Mouse (Mus musculus): ENCODE measurements around the gene Entpd1. TPM values are rescaled to one million over a fixed set of nuclear protein-coding genes. Genes with fewer than 3 reads are reported as not detected.

Gene Entpd1
- polyA plus RNA-seq, 1 experiment from 2014 or later: 5.7 TPM

GRCm38 (mm10) chr19:40658281-40658680, 46.1 kb downstream of the Entpd1 start:
- TF ChIP-seq EP300 (IDR thresholded peaks at IDR 0.05; ENCODE audit: low read depth) (no peak), CTCF (IDR thresholded peaks at IDR 0.05; ENCODE audit: low read depth) (no peak)
- Histone ChIP-seq H3K4me1 (ENCODE audit: insufficient read depth) (peaks cover 19% of the 10 kb centered on the region), H3K9ac (replicated peaks) (no peak overlapping the region), H3K4me3 (ENCODE audit: low read depth, low read length) (no peak overlapping the region), H3K36me3 (replicated peaks; ENCODE audit: insufficient read depth, low read length) (no peaks in the 10 kb centered on the region), H3K27ac (ENCODE audit: low read depth) (no peak overlapping the region), H3K9me3 (ENCODE audit: low read length) (no peaks in the 10 kb centered on the region), H3K4me2 (ENCODE audit: low read depth, low read length) (no peak overlapping the region), H3K27me3 (ENCODE audit: insufficient read depth, low read length) (0 out of 2 replicates have a peak, but pooled peaks cover 2% of the 10 kb centered on the region)
- no peak for ATAC-seq
- no peak for DNase-seq
- WGBS (ENCODE audit: insufficient replicate concordance): 40% methylated on average over 6 of the region's 6 CpGs

GRCm38 (mm10) chr19:40658935-40659334, 46.8 kb downstream of the Entpd1 start:
- 0 out of 2 replicates have a peak, but pooled peaks cover 2% of the 10 kb centered on the region for H3K27me3 ChIP-seq (ENCODE audit: insufficient read depth, low read length)
- no peaks in the 10 kb centered on the region for H3K9me3 ChIP-seq (ENCODE audit: low read length)
- peak overlapping the region; percentile 72 for H3K4me2 ChIP-seq (ENCODE audit: low read depth, low read length)
- DNase-seq (no peak), ATAC-seq (no peak)
- H3K9ac ChIP-seq (replicated peaks): no peak overlapping the region
- H3K36me3 ChIP-seq (replicated peaks; ENCODE audit: insufficient read depth, low read length): no peaks in the 10 kb centered on the region
- H3K27ac ChIP-seq (ENCODE audit: low read depth): peak overlapping the region; percentile 29
- WGBS (ENCODE audit: insufficient replicate concordance): 52% methylated on average over 5 of the region's 5 CpGs
- H3K4me3 ChIP-seq (ENCODE audit: low read depth, low read length): no peak overlapping the region
- no peak for TF ChIP-seq EP300 (IDR thresholded peaks at IDR 0.05; ENCODE audit: low read depth)
- no peak for TF ChIP-seq CTCF (IDR thresholded peaks at IDR 0.05; ENCODE audit: low read depth)
- H3K4me1 ChIP-seq (ENCODE audit: insufficient read depth): peaks cover 19% of the 10 kb centered on the region

GRCm38 (mm10) chr19:40659651-40660478, 47.7 kb downstream of the Entpd1 start:
- Histone ChIP-seq H3K4me2 (ENCODE audit: low read depth, low read length) (peak overlapping the region; percentile 72), H3K9me3 (ENCODE audit: low read length) (no peaks in the 10 kb centered on the region), H3K27ac (ENCODE audit: low read depth) (peak overlapping the region; percentile 78), H3K9ac (replicated peaks) (peak overlapping the region; percentile 63), H3K4me1 (ENCODE audit: insufficient read depth) (peaks cover 19% of the 10 kb centered on the region), H3K36me3 (replicated peaks; ENCODE audit: insufficient read depth, low read length) (no peaks in the 10 kb centered on the region), H3K4me3 (ENCODE audit: low read depth, low read length) (peak overlapping the region; percentile 48), H3K27me3 (ENCODE audit: insufficient read depth, low read length) (0 out of 2 replicates have a peak, but pooled peaks cover 2% of the 10 kb centered on the region)
- WGBS (ENCODE audit: insufficient replicate concordance): under 1% methylated on average over 16 of the region's 16 CpGs
- DNase-seq (no peak), ATAC-seq (peak; percentile 41)
- no peak for TF ChIP-seq EP300 (IDR thresholded peaks at IDR 0.05; ENCODE audit: low read depth)
- TF ChIP-seq CTCF (IDR thresholded peaks at IDR 0.05; ENCODE audit: low read depth): no peak

- 13% methylated on average over 9 of the region's 9 CpGs for WGBS (ENCODE audit: insufficient replicate concordance)
- Histone ChIP-seq H3K4me2 (ENCODE audit: low read depth, low read length) (peak overlapping the region; percentile 72), H3K9me3 (ENCODE audit: low read length) (no peaks in the 10 kb centered on the region), H3K27ac (ENCODE audit: low read depth) (peak overlapping the region; percentile 78), H3K27me3 (ENCODE audit: insufficient read depth, low read length) (0 out of 2 replicates have a peak, but pooled peaks cover 2% of the 10 kb centered on the region), H3K36me3 (replicated peaks; ENCODE audit: insufficient read depth, low read length) (no peaks in the 10 kb centered on the region), H3K9ac (replicated peaks) (peak overlapping the region; percentile 63), H3K4me3 (ENCODE audit: low read depth, low read length) (peak overlapping the region; percentile 48), H3K4me1 (ENCODE audit: insufficient read depth) (peaks cover 19% of the 10 kb centered on the region)
- no peak for TF ChIP-seq EP300 (IDR thresholded peaks at IDR 0.05; ENCODE audit: low read depth)
- TF ChIP-seq CTCF (IDR thresholded peaks at IDR 0.05; ENCODE audit: low read depth): no peak
- ATAC-seq (no peak), DNase-seq (no peak)
Observed at GRCm38 (mm10) chr19:40660510-40660909, 48.3 kb downstream of the Entpd1 start.

- H3K4me3 ChIP-seq (ENCODE audit: low read depth, low read length): peak overlapping the region; percentile 48
- 0 out of 2 replicates have a peak, but pooled peaks cover 2% of the 10 kb centered on the region for H3K27me3 ChIP-seq (ENCODE audit: insufficient read depth, low read length)
- ATAC-seq: peak; percentile 38; the same call in 1 of the 2 replicates
- 42% methylated on average over 2 of the region's 2 CpGs for WGBS (ENCODE audit: insufficient replicate concordance)
- DNase-seq: no peak
- TF ChIP-seq EP300 (IDR thresholded peaks at IDR 0.05; ENCODE audit: low read depth) (no peak), CTCF (IDR thresholded peaks at IDR 0.05; ENCODE audit: low read depth) (no peak)
- H3K27ac ChIP-seq (ENCODE audit: low read depth): peak overlapping the region; percentile 78
- peak overlapping the region; percentile 72 for H3K4me2 ChIP-seq (ENCODE audit: low read depth, low read length)
- H3K36me3 ChIP-seq (replicated peaks; ENCODE audit: insufficient read depth, low read length): no peaks in the 10 kb centered on the region
- no peaks in the 10 kb centered on the region for H3K9me3 ChIP-seq (ENCODE audit: low read length)
- peaks cover 19% of the 10 kb centered on the region for H3K4me1 ChIP-seq (ENCODE audit: insufficient read depth)
- H3K9ac ChIP-seq (replicated peaks): peak overlapping the region; percentile 63; the same call in 1 of the 2 replicates
Observed at GRCm38 (mm10) chr19:40661108-40661507, 48.9 kb downstream of the Entpd1 start.

GRCm38 (mm10) chr19:40661874-40662273, 49.7 kb downstream of the Entpd1 start:
- 0 out of 2 replicates have a peak, but pooled peaks cover 2% of the 10 kb centered on the region for H3K27me3 ChIP-seq (ENCODE audit: insufficient read depth, low read length)
- peak overlapping the region; percentile 72 for H3K4me2 ChIP-seq (ENCODE audit: low read depth, low read length)
- no peaks in the 10 kb centered on the region for H3K9me3 ChIP-seq (ENCODE audit: low read length)
- peak overlapping the region; percentile 48; the same call in 1 of the 2 replicates for H3K4me3 ChIP-seq (ENCODE audit: low read depth, low read length)
- ATAC-seq (no peak), DNase-seq (no peak)
- H3K9ac ChIP-seq (replicated peaks): no peak overlapping the region
- no peaks in the 10 kb centered on the region for H3K36me3 ChIP-seq (replicated peaks; ENCODE audit: insufficient read depth, low read length)
- no peak for TF ChIP-seq CTCF (IDR thresholded peaks at IDR 0.05; ENCODE audit: low read depth)
- no peak for TF ChIP-seq EP300 (IDR thresholded peaks at IDR 0.05; ENCODE audit: low read depth)
- peaks cover 19% of the 10 kb centered on the region for H3K4me1 ChIP-seq (ENCODE audit: insufficient read depth)
- H3K27ac ChIP-seq (ENCODE audit: low read depth): peak overlapping the region; percentile 78; the same call in 1 of the 2 replicates
- 60% methylated on average over 6 of the region's 6 CpGs for WGBS (ENCODE audit: insufficient replicate concordance)

Data from liver, postnatal 0 days (tissue).